Mouse (Mus musculus) gastrocnemius, postnatal 14 days (tissue): ENCODE results near the gene Klhl29. TPM values are rescaled to one million over a fixed set of nuclear protein-coding genes. Genes with fewer than 3 reads are reported as not detected.
"Not testable (repeated sequence)": the region's sequence is repeated elsewhere in the genome, so short reads cannot be mapped to it uniquely, and the experiment has no call there.

Source experiments
- DNase-seq: peaks from one replicate; pipeline ENCODE4 v3.0.0; 2021; ENCODE audit warnings: mixed read lengths
- intact Hi-C: fragments of 180-260 bp; cut with DNase I; formaldehyde crosslinking; loops from one replicate; pipeline ENCODE4 v1.15.1; 2025; ENCODE audit warnings: low total_unique reads
- total RNA-seq, 2 experiments: library from RNA; stranded (reverse); gene quantifications; 2 replicates each; pipeline ENCODE4 v1.2.3; 2021

Gene Klhl29
- total RNA-seq, 2 experiments from 2014 or later: 3.5 to 3.9 TPM

GRCm38 (mm10) chr12:5363961-5364634 is 11.4 kb downstream of the Klhl29 start:
- intact Hi-C loops: no loop called here
- no peak for DNase-seq

- intact Hi-C loops: no loop called here
- peak; percentile 12 for DNase-seq
These were observed 16.4 kb downstream of the Klhl29 start for GRCm38 (mm10) chr12:5359065-5359464.

- intact Hi-C loops: no loop called here
- DNase-seq: no peak
These were observed 17.0 kb downstream of the Klhl29 start for GRCm38 (mm10) chr12:5358497-5358896.

- intact Hi-C loops: no loop called here
These were observed 22.1 kb downstream of the Klhl29 start for GRCm38 (mm10) chr12:5353416-5353815.

GRCm38 (mm10) chr12:5352771-5353170 is 22.7 kb downstream of the Klhl29 start:
- DNase-seq: no peak
- intact Hi-C loops: no loop called here

More at GRCm38 (mm10) chr12:5353416-5353815, 22.1 kb downstream of the Klhl29 start:
- DNase-seq: no peak

- intact Hi-C loops: no loop called here
- no peak for DNase-seq
These were observed 24.8 kb downstream of the Klhl29 start for GRCm38 (mm10) chr12:5350491-5351285.

GRCm38 (mm10) chr12:5345088-5345487 is 30.4 kb downstream of the Klhl29 start:
- intact Hi-C loops: loop anchor here (10.0 kb wide), 1 partner anchor 200 kb away; no protein-coding TSS in a partner anchor
- DNase-seq: no peak

- not testable (repeated sequence) for DNase-seq
- intact Hi-C loops: loop anchor here (10.0 kb wide), 1 partner anchor 200 kb away; no protein-coding TSS in a partner anchor
These were observed 31.0 kb downstream of the Klhl29 start for GRCm38 (mm10) chr12:5344457-5344856.

- intact Hi-C loops: loop anchor here (10.0 kb wide), 1 partner anchor 195 kb away; no protein-coding TSS in a partner anchor
- no peak for DNase-seq
These were observed 35.3 kb downstream of the Klhl29 start for GRCm38 (mm10) chr12:5340151-5340603.

GRCm38 (mm10) chr12:5336927-5337712 is 38.4 kb downstream of the Klhl29 start:
- peak; percentile 21 for DNase-seq
- intact Hi-C loops: no loop called here

GRCm38 (mm10) chr12:5336331-5336730 is 39.2 kb downstream of the Klhl29 start:
- intact Hi-C loops: no loop called here
- peak; percentile 54 for DNase-seq

GRCm38 (mm10) chr12:5334956-5335355 is 40.5 kb downstream of the Klhl29 start:
- peak; percentile 17 for DNase-seq
- intact Hi-C loops: no loop called here

- no peak for DNase-seq
- intact Hi-C loops: no loop called here
These were observed 41.3 kb downstream of the Klhl29 start for GRCm38 (mm10) chr12:5334175-5334574.

- intact Hi-C loops: no loop called here
- DNase-seq: peak; percentile 12
These were observed 43.5 kb downstream of the Klhl29 start for GRCm38 (mm10) chr12:5331810-5332484.

- intact Hi-C loops: no loop called here
These were observed 44.9 kb downstream of the Klhl29 start for GRCm38 (mm10) chr12:5330496-5331070.

GRCm38 (mm10) chr12:5322444-5323087 is 52.9 kb downstream of the Klhl29 start:
- intact Hi-C loops: no loop called here

More at GRCm38 (mm10) chr12:5330496-5331070, 44.9 kb downstream of the Klhl29 start:
- DNase-seq: no peak

GRCm38 (mm10) chr12:5321017-5321416 is 54.5 kb downstream of the Klhl29 start:
- intact Hi-C loops: no loop called here
- no peak for DNase-seq

More at GRCm38 (mm10) chr12:5322444-5323087, 52.9 kb downstream of the Klhl29 start:
- DNase-seq: no peak

GRCm38 (mm10) chr12:5319359-5319973 is 56.0 kb downstream of the Klhl29 start:
- no peak for DNase-seq
- intact Hi-C loops: no loop called here
